15 mouse cellular contexts compared by ENCODE assay signal in the genomic region with DNA sequence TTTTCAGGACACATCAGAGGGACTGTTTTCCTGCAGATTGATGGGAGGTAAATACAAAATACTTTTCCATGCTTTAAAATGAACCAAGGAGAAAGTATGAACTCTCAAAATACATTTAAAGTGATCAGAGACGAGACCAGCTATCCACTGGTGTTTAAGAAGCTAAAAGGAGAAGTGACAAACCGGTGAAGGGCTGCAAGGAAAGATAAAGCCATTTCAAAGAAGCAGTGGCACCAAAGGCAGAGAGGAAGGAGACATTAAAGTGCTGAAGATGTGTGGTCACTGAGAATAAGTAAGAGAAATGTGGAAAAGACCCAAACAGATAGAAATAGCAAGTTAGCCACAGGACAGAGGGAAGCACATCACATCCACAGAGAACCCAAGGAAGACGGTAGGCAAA.
"Had no signal": no experiment of that assay in that cellular context is flagged by ENCODE, and none has a peak within 500 bp of the region (broad histone marks: within the 10 kb centered on the region; RNA-seq: fewer than 3 reads in every experiment).

No protein-coding gene starts in this region.

- DNase-seq: liver, embryonic 13.5 days; liver, postnatal 0 days; lung, adult 2 months; lung, postnatal 14 days; lung, postnatal 36 days; thymus, adult 2 months; thymus, postnatal 25 days; thymus, postnatal 4 days had no signal

- H3K27me3 ChIP-seq: liver, embryonic 13.5 days; liver, embryonic 15.5 days; lung, embryonic 15.5 days; midbrain, embryonic 13.5 days; midbrain, embryonic 15.5 days; neural tube, embryonic 12.5 days; stomach, embryonic 15.5 days had no signal

- H3K36me3 ChIP-seq: liver, embryonic 13.5 days; liver, embryonic 15.5 days; lung, embryonic 15.5 days; midbrain, embryonic 13.5 days; midbrain, embryonic 15.5 days; neural tube, embryonic 12.5 days; stomach, embryonic 15.5 days had no signal

- H3K9me3 ChIP-seq: liver, embryonic 13.5 days; liver, embryonic 15.5 days; lung, embryonic 15.5 days; midbrain, embryonic 13.5 days; midbrain, embryonic 15.5 days; neural tube, embryonic 12.5 days; stomach, embryonic 15.5 days had no signal

- ATAC-seq: liver, postnatal 0 days; lung, postnatal 0 days; midbrain, embryonic 13.5 days; midbrain, embryonic 15.5 days had no signal

- H3K4me1 ChIP-seq: liver, embryonic 13.5 days; liver, embryonic 15.5 days; lung, embryonic 15.5 days; neural tube, embryonic 12.5 days; stomach, embryonic 15.5 days had no signal

- H3K4me3 ChIP-seq: liver, embryonic 13.5 days; liver, embryonic 15.5 days; lung, embryonic 15.5 days; midbrain, embryonic 13.5 days; midbrain, embryonic 15.5 days; neural tube, embryonic 12.5 days; stomach, embryonic 15.5 days had no signal
